Mouse (Mus musculus) liver, adult 10 weeks (tissue): ENCODE data around the gene Sco1. TPM values are rescaled to one million over a fixed set of nuclear protein-coding genes. Genes with fewer than 3 reads are reported as not detected.

ENCODE experiments used
- polyA plus RNA-seq: library from polyadenylated mRNA; stranded (reverse); fragments of 350-450 nt; fragmentation: Illumina TruSeq; extraction: RNeasy Lipid Tissue Mini Kit (QIAGEN cat#74804); gene quantifications from one replicate; pipeline ENCODE4 v1.2.3, GENCODE M21; 2014; ENCODE audit warnings: low read depth, low replicate concordance

The Sco1 gene
- polyA plus RNA-seq, result 15.9 TPM

DNA sequence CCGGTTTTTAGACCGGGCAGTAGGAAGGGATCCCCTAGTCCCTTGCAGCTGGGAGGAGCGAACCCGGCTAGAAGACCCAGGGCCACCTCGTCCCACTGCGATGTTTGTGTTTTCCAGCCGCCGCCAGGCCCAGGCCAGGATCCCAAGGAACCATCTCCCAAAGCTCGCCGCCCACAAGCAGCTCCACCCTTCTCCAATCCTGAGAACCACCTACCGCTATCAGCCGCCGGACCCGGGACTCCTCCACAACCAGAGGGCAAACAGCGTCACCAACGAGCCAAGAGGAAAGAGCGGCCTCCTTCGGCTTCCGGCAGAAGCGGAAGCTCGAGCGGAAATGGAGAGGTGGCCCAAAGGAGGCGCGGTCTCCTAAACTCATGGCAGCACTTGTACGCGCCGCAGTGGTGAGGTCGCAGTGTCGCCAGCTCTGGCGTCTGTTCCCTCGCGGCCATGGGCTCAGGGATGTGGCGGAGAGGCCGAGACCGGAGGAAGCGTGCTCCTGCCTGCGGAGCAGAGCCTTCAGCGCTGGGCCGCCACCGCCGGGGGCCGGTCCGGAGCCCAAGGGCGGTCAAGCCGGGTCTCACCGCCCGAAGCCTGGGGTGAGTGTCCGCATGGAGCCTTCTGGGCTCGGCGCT, at the start of gene Sco1, which contains the start of gene Adprm:
Sco1 (plus strand) TSS at position 350 of the 632 bp plus-strand sequence.
Adprm (minus strand) TSS at position 274 of the 632 bp plus-strand sequence.

DNA sequence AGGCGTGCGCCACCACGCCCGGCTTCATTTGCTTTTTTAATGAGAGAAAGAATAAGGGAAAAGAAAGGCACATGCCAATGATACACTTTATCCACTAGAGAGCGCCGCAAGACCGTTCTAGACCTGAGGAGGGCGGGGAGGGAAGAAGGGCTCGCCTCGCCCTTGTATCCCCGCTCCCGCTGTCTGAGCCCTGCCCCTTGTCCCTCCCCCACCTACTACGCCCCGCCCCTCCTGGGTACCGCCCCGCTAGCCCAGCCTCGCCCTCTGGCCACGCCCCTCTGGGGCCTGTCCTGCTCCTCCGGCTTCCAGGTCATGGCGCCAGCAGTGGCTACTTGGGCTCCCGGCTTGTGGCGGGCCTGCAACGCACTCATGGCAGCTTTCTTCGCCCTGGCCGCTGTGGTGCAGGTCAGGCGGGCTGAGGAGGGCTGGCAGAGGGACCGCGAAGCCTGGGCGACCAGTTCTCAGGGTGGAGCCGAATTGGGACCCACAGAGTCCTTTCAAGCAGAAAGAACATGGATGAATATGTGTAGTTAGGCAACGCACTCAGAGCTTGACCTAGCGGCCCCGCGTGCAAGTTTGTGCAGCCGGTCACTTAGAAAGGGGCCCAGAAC, 27.5 kb upstream of the Sco1 start, which contains the start of gene Tmem220:
Tmem220 (plus strand) TSS at position 288 of the 611 bp plus-strand sequence.

DNA sequence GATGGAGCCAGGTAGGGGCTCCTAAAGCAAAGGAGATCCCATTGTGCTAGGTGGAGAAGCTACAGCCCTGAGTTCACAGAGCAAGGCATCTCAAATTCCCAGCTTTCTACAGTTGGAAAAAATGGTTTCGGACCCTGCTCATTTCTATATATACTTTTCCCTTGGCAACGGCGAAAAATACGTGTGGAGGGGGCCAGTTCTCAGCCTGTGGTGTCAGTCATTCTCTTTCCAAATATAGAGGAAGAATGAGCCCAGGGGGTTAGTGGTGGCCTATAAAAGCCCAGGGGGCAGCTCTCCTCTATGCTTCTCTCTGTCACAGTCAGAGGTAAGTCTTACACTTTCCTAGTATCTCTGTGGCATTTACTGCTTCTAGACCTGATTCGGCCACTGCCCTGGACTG, 25.5 kb downstream of the Sco1 start, which contains the start of gene Myh3:
Myh3 (plus strand) TSS at position 301 of the 400 bp plus-strand sequence.

Other genes starting within 250 kb of the Sco1 start
- gene Pirt, start 140.7 kb upstream of the Sco1 start, polyA plus RNA-seq, result not detected
- not detected for gene Tmem238l, start 96.0 kb upstream of the Sco1 start, polyA plus RNA-seq
- gene Tmem220, start 27.5 kb upstream of the Sco1 start, polyA plus RNA-seq, result 36.7 TPM
- gene Adprm, start 76 bp upstream of the Sco1 start, polyA plus RNA-seq, result 50.1 TPM
- gene Myh3, start 25.6 kb downstream of the Sco1 start, polyA plus RNA-seq, result not detected
- gene Myh2, start 118.4 kb downstream of the Sco1 start, polyA plus RNA-seq, result not detected
- 0.08 TPM for gene Myh1, start 147.4 kb downstream of the Sco1 start, polyA plus RNA-seq
- gene Myh4, start 185.4 kb downstream of the Sco1 start, polyA plus RNA-seq, result not detected
- gene Myh8, start 224.5 kb downstream of the Sco1 start, polyA plus RNA-seq, result not detected